17 mouse cellular contexts compared by ENCODE assay signal in the genomic region with DNA sequence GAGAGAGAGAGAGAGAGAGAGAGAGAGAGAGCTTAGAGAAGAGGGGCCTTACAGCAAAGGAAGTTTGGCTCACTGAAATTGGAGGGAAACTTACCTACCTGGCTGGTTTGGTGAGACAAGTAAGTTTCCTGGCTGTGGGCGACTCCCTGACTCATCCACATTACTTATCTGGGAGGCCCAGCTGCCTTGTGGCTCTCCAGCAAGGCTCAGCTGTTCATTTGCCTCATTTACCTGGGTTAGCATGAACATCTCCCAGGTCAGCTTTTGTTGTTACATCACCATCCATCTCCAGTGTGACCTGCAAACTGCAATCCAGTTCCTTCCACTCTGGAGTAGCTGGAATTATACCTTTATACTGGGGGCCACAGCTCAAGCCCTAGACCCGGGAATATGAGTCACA. TPM values are rescaled to one million over a fixed set of nuclear protein-coding genes. Genes with fewer than 3 reads are reported as not detected.
A peak's percentile ranks its signal among the peaks of the same experiment; 100 is the strongest.
DNase-seq lines count a peak whose midpoint lies in the region; ATAC-seq and TF ChIP-seq lines count a peak whose summit lies in the region.
"Had no signal": no experiment of that assay in that cellular context is flagged by ENCODE, and none has a peak within 500 bp of the region (broad histone marks: within the 10 kb centered on the region; RNA-seq: fewer than 3 reads in every experiment).

No protein-coding gene starts in this region.

- no peaks in the 10 kb centered on the region for H3K4me1 ChIP-seq in heart, embryonic 11.5 days (ENCODE audit: control insufficient read depth, insufficient read depth, low read length)
- 0 out of 2 replicates have a peak, but pooled peaks cover 3% of the 10 kb centered on the region for H3K4me1 ChIP-seq in intestine, embryonic 16.5 days (ENCODE audit: control insufficient read depth, insufficient read depth, low read length)
- H3K4me1 ChIP-seq: midbrain, embryonic 13.5 days had no signal

- H3ac ChIP-seq in C2C12 (ENCODE audit: control insufficient read depth, insufficient read length, low read depth): no peak overlapping the region

- H3K9ac ChIP-seq in heart, embryonic 11.5 days (ENCODE audit: low read depth, low read length): no peak overlapping the region
- no peak overlapping the region for H3K9ac ChIP-seq in intestine, embryonic 16.5 days (ENCODE audit: low read depth, low read length)
- H3K9ac ChIP-seq: midbrain, embryonic 13.5 days had no signal

- H3K9me3 ChIP-seq in heart, embryonic 11.5 days (replicated peaks; ENCODE audit: control insufficient read depth, low read length): no peaks in the 10 kb centered on the region
- H3K9me3 ChIP-seq in intestine, embryonic 16.5 days (ENCODE audit: control insufficient read depth, low read length): no peaks in the 10 kb centered on the region
- H3K9me3 ChIP-seq: midbrain, embryonic 13.5 days had no signal

- H3K4me2 ChIP-seq in heart, embryonic 11.5 days: no peak overlapping the region
- no peak overlapping the region for H3K4me2 ChIP-seq in intestine, embryonic 16.5 days (ENCODE audit: low read depth, low read length)
- H3K4me2 ChIP-seq: midbrain, embryonic 13.5 days had no signal

- no peaks in the 10 kb centered on the region for H3K27me3 ChIP-seq in heart, embryonic 11.5 days (ENCODE audit: control insufficient read depth, insufficient read depth, low read length)
- no peaks in the 10 kb centered on the region for H3K27me3 ChIP-seq in C2C12 (ENCODE audit: control insufficient read depth, insufficient read depth, insufficient read length)
- no peaks in the 10 kb centered on the region for H3K27me3 ChIP-seq in intestine, embryonic 16.5 days (replicated peaks; ENCODE audit: control insufficient read depth, insufficient read depth, low read length)
- H3K27me3 ChIP-seq: midbrain, embryonic 13.5 days had no signal

- no peaks in the 10 kb centered on the region for H3K79me3 ChIP-seq in C2C12 (ENCODE audit: low read depth)

- WGBS in heart, embryonic 11.5 days (ENCODE audit: insufficient replicate concordance): 67% methylated on average over 2 of the region's 2 CpGs
- 54% methylated on average over 2 of the region's 2 CpGs for WGBS in intestine, embryonic 16.5 days

- no peaks in the 10 kb centered on the region for H3K79me2 ChIP-seq in C2C12 (ENCODE audit: control insufficient read depth, insufficient read depth)

- peak overlapping the region; percentile 84 for H3K27ac ChIP-seq in heart, embryonic 11.5 days (ENCODE audit: low read depth, low read length)
- no peak overlapping the region for H3K27ac ChIP-seq in intestine, embryonic 16.5 days (ENCODE audit: low read length)
- H3K27ac ChIP-seq: midbrain, embryonic 13.5 days had no signal

- H3K36me3 ChIP-seq in heart, embryonic 11.5 days (ENCODE audit: control insufficient read depth, insufficient read depth, low read length): no peaks in the 10 kb centered on the region
- no peaks in the 10 kb centered on the region for H3K36me3 ChIP-seq in C2C12 (ENCODE audit: control insufficient read depth, insufficient read depth)
- H3K36me3 ChIP-seq in intestine, embryonic 16.5 days (ENCODE audit: control insufficient read depth, insufficient read depth, low read length): no peaks in the 10 kb centered on the region
- H3K36me3 ChIP-seq: midbrain, embryonic 13.5 days had no signal

- no peak for DNase-seq in heart, postnatal 36 days
- DNase-seq in thymus, postnatal 0 days (ENCODE audit: low spot score): no peak
- no peak for DNase-seq in cerebellum, postnatal 36 days
- DNase-seq: layer of hippocampus, adult 9-11 months; thymus, adult 18-20 months had no signal

- no peak for TF ChIP-seq CTCF in C2C12 (IDR thresholded peaks at IDR 0.05; ENCODE audit: control insufficient read depth, insufficient read depth, insufficient read length)

- 0 out of 2 replicates have a peak, but pooled peaks have one; percentile 69 for ATAC-seq in heart, embryonic 11.5 days (replicated peaks; ENCODE audit: insufficient number of reproducible peaks, low FRiP score, low TSS enrichment)
- peak; percentile 68 for ATAC-seq in intestine, embryonic 16.5 days
- ATAC-seq in megakaryocyte-erythroid progenitor cell, adult 5-6 weeks (replicated peaks; ENCODE audit: low FRiP score, low TSS enrichment, poor library complexity, severe bottlenecking): peak; percentile 80
- ATAC-seq: hindbrain, embryonic 16.5 days; lung, postnatal 0 days; midbrain, embryonic 13.5 days had no signal

- H3K4me3 ChIP-seq in heart, embryonic 11.5 days (ENCODE audit: low read depth, low read length): no peak overlapping the region
- no peak overlapping the region for H3K4me3 ChIP-seq in C2C12 (ENCODE audit: insufficient read depth, poor library complexity, severe bottlenecking)
- H3K4me3 ChIP-seq in intestine, embryonic 16.5 days (ENCODE audit: low read length): no peak overlapping the region
- H3K4me3 ChIP-seq: gastrocnemius, adult 2 months; midbrain, embryonic 13.5 days had no signal

- intact Hi-C loops in heart, postnatal 36 days (cut with DNase I): no loop called here

TF ChIP-seq in C2C12, 6 proteins besides CTCF, POLR2A, EP300 and RAD21:
- TF ChIP-seq CEBPB (IDR thresholded peaks at IDR 0.05; ENCODE audit: low read depth): no peak
- TF ChIP-seq MYOD1 (IDR thresholded peaks at IDR 0.05; ENCODE audit: control insufficient read depth, insufficient read length, low read depth): peak; percentile 78
TF ChIP-seq in C2C12: peak in this region for 1.

RNA-seq across cellular contexts. Expression of a gene that starts 41.7 kb away (rescaled TPM):
- not detected in 2 replicates for polyA plus RNA-seq in heart, embryonic 11.5 days (2014; fragmentation: Nextera tagmentation; extraction: Ambion mirVana)
- total RNA-seq in heart, postnatal 36 days (2021): not detected
- 0.16 TPM for polyA plus RNA-seq in C2C12 (2012; fragmentation: generic; extraction: Trizol)
- not detected in 2 replicates for polyA plus RNA-seq in intestine, embryonic 16.5 days (2015; fragmentation: Nextera tagmentation; extraction: Ambion mirVana)
- total RNA-seq in megakaryocyte-erythroid progenitor cell, adult 5-6 weeks (2014; fragmentation: Nextera tagmentation): not detected in 2 replicates
- 0.56 and 1.1 TPM in 2 replicates for total RNA-seq in megakaryocyte-erythroid progenitor cell, adult 5-6 weeks (2017)
- polyA plus RNA-seq in thymus, postnatal 0 days (2015; fragmentation: Nextera tagmentation; extraction: Ambion mirVana): not detected in 2 replicates
- total RNA-seq: gastrocnemius, adult 2 months had no signal
- polyA plus RNA-seq: kidney, embryonic 14.5 days; limb, embryonic 11.5 days; lung, postnatal 0 days; midbrain, embryonic 13.5 days; neural tube, embryonic 11.5 days; spleen, adult 2 months had no signal
